Mouse (Mus musculus): ENCODE data around the gene Uggt1.

Uggt1 gene

GRCm38 (mm10) chr1:36109987-36110386, 134.5 kb downstream of the Uggt1 start:
- peak; percentile 31 to 37 for DNase-seq

GRCm38 (mm10) chr1:36105917-36106706, 138.4 kb downstream of the Uggt1 start:
- no peak for DNase-seq

GRCm38 (mm10) chr1:36100371-36100770, 144.1 kb downstream of the Uggt1 start:
- no peak for DNase-seq

GRCm38 (mm10) chr1:36098432-36098831, 146.1 kb downstream of the Uggt1 start:
- DNase-seq: no peak

- DNase-seq: no peak
These were observed 148.9 kb downstream of the Uggt1 start for GRCm38 (mm10) chr1:36095423-36096272.

- DNase-seq: no peak
These were observed 150.8 kb downstream of the Uggt1 start for GRCm38 (mm10) chr1:36093741-36094140.

GRCm38 (mm10) chr1:36091246-36091645, 153.3 kb downstream of the Uggt1 start:
- no peak for DNase-seq

- DNase-seq: no peak
These were observed 153.8 kb downstream of the Uggt1 start for GRCm38 (mm10) chr1:36090722-36091110.

Measured in kidney, adult 8-10 months (tissue).